ENCODE assay signal across 22 mouse cellular contexts in the genomic region with DNA sequence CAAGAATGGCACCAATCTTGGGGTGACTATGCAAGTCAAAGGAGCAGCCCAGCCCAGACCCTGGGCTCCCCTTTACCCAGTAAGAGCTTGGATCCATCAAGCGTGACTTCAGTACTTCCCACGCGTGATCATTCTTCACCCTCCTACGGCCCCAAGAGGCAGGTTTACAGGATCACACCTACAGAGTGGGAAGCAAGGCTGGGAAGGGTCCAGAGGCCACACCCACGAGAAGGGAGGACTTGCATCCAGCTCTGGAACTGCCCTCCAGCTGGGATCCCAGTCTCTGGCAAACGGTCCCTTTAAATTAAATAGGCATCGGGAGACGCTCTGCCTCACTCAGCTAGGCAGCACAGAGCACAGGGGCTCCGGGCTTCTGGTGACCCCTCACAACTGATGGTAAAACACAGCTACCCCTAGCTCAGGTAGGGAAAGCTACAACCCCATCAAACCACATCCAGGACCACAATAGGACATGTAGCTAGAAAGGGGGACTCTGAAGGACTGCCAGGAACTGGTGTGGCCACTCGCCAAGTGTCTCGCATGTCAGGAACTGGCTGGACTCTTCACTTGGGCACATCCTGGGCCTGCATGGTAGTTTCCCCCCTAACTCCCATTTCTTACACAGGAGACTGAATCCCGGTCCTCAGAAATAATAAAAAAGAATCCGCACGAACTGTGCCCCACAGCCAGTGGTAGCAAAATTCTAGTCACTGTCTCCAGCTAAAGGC. TPM values are rescaled to one million over a fixed set of nuclear protein-coding genes. Genes with fewer than 3 reads are reported as not detected.
DNase-seq lines count a peak whose midpoint lies in the region; TF ChIP-seq lines count a peak whose summit lies in the region.
"Had no signal": no experiment of that assay in that cellular context is flagged by ENCODE, and none has a peak within 500 bp of the region (broad histone marks: within the 10 kb centered on the region; RNA-seq: fewer than 3 reads in every experiment).

No protein-coding gene starts in this region.

- 0 out of 2 replicates have a peak overlapping the region, but pooled peaks have one; percentile 8 for H3K27ac ChIP-seq in layer of hippocampus, adult 2 months
- H3K27ac ChIP-seq in cortical plate, adult 2 months (ENCODE audit: insufficient read depth, low read length) = peak overlapping the region; percentile 46; the same call in 1 of the 2 replicates
- H3K27ac ChIP-seq: embryonic facial prominence, embryonic 10.5 days; embryonic facial prominence, embryonic 12.5 days; forebrain, embryonic 13.5 days; forebrain, embryonic 15.5 days had no signal

- peak; percentile 30 for DNase-seq in gastrocnemius, adult 18-20 months (ENCODE audit: low spot score)
- no peak for DNase-seq in gastrocnemius, adult 8-10 months (ENCODE audit: low spot score in 2 of 2)
- DNase-seq in layer of hippocampus, adult 2 months (ENCODE audit: low spot score in 2 of 2) = no peak
- no peak for DNase-seq in layer of hippocampus, adult 9-11 months
- peak; percentile 53 for DNase-seq in right cerebral cortex, adult 18-20 months
- no peak for DNase-seq in right cerebral cortex, postnatal 25 days
- DNase-seq in MN1 (ENCODE audit: low spot score) = no peak
- DNase-seq: adrenal gland, adult 8-10 months; adrenal gland, postnatal 14 days; adrenal gland, postnatal 36 days; cerebellum, adult 11-12 months; cerebellum, adult 2 months; cerebellum, adult 9-10 months; cerebellum, postnatal 36 days; forebrain, postnatal 0 days had no signal

- no peak overlapping the region for H3K4me3 ChIP-seq in layer of hippocampus, adult 2 months
- H3K4me3 ChIP-seq in cortical plate, adult 2 months (ENCODE audit: insufficient read depth, low read length) = no peak overlapping the region
- H3K4me3 ChIP-seq: embryonic facial prominence, embryonic 10.5 days; embryonic facial prominence, embryonic 12.5 days; forebrain, embryonic 13.5 days; forebrain, embryonic 15.5 days had no signal

- TF ChIP-seq POLR2A in cortical plate, adult 2 months (IDR thresholded peaks at IDR 0.05; ENCODE audit: extremely low read depth, insufficient read depth, low read length) = no peak

- no peak for TF ChIP-seq CTCF in layer of hippocampus, adult 2 months (conservative IDR thresholded peaks at IDR 0.05)
- no peak for TF ChIP-seq CTCF in cortical plate, adult 2 months (IDR thresholded peaks at IDR 0.05; ENCODE audit: extremely low read depth, insufficient read depth, low read length)

- peaks cover 14% of the 10 kb centered on the region for H3K4me1 ChIP-seq in cortical plate, adult 2 months (ENCODE audit: control insufficient read depth, insufficient read depth, low read length)
- H3K4me1 ChIP-seq: forebrain, embryonic 13.5 days; forebrain, embryonic 15.5 days had no signal

RNA-seq across cellular contexts. Expression of gene Kcnb1, which starts 8.1 kb away (rescaled TPM):
- 10 to 100 TPM; 22.2 to 25.8 TPM for total RNA-seq in gastrocnemius, adult 18-20 months (2021)
- total RNA-seq in gastrocnemius, adult 8-10 months (2022) = 10 to 100 TPM; 15.8 to 28.1 (median 25.7) TPM
- 100 to 1,000 TPM; 103 to 105 TPM for total RNA-seq in layer of hippocampus, adult 2 months (2021)
- polyA plus RNA-seq in cortical plate, adult 2 months (2012; rRNA removed) = 63.5 and 68.7 TPM in 2 replicates
- polyA plus RNA-seq: C2C12 had no signal

RNA-seq across cellular contexts. Expression of gene Ptgis, which starts 58.6 kb away (rescaled TPM):
- total RNA-seq in gastrocnemius, adult 18-20 months (2021) = 1 to 10 TPM; 1.3 to 1.8 TPM
- 1 to 10 TPM; 1.1 to 3.3 (median 1.9) TPM for total RNA-seq in gastrocnemius, adult 8-10 months (2022)
- total RNA-seq in layer of hippocampus, adult 2 months (2021) = under 1 TPM; 0.72 to 0.81 TPM
- polyA plus RNA-seq in cortical plate, adult 2 months (2012; rRNA removed) = 2.0 and 2.1 TPM in 2 replicates
- total RNA-seq: common myeloid progenitor, adult 5-6 weeks had no signal

Comparison
In these comparisons a context has a peak if more than half of its experiments do, and no peak if none do; other contexts are left out.
1. DNase-seq: peak in gastrocnemius, adult 18-20 months (single experiment) and right cerebral cortex, adult 18-20 months (single experiment); none in gastrocnemius, adult 8-10 months (0 of 2), layer of hippocampus, adult 2 months (0 of 2), layer of hippocampus, adult 9-11 months (single experiment), right cerebral cortex, postnatal 25 days (single experiment) and MN1 (single experiment).